Mouse (Mus musculus) brain, adult 10 weeks (tissue): Measurements from ENCODE around the gene Gcc2. TPM values are rescaled to one million over a fixed set of nuclear protein-coding genes. Genes with fewer than 3 reads are reported as not detected.

Experiments used
- polyA plus RNA-seq: library from polyadenylated mRNA; stranded (reverse); fragments of 350-450 nt; fragmentation: Illumina TruSeq; extraction: RNeasy Lipid Tissue Mini Kit (QIAGEN cat#74804); gene quantifications from one replicate; pipeline ENCODE4 v1.2.3, GENCODE M21; 2015; ENCODE audit warnings: low read depth, low replicate concordance

Gene Gcc2
- polyA plus RNA-seq = 42.3 TPM

DNA sequence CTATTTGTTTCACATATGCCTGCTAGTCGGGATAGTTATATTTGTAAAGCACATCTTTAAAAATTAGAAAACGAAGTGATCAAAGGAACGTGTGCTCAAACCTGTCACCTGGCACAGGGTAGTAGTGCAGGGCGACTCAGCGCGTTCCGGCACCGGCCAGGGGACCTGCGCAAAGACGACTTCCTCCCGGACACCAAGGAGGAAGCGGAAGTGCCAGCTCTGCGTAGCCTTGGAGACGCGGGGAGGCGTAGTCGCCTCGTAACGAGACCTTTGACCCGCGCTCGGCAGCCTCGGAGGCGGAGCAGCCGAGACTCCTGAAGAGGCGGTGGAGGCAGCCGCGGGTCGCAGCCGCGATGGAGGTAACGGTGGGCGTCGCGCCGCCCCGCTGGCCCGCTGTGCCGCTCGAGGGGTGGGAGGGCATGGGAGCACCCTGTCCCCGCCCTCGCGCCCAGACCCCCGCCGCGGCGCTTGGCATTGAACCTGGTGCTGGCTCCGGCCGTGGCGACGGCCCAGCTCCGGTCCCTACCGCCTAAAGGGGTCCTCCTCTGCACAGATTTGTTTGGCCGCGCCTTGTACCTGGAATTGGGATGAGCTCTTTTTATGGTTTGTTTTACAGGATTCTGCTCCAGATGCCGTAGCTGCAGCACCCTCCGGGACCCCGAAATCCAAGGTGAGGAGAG lies at the start of gene Gcc2:
TSS of gene Gcc2 (plus strand) at position 285 of the 680 bp plus-strand sequence.

GRCm38 (mm10) chr10:58224827-58225785 lies 30.2 kb upstream of the Gcc2 start, which contains the start of gene AW822073:
AW822073 (minus strand) TSS chr10:58224930.

DNA sequence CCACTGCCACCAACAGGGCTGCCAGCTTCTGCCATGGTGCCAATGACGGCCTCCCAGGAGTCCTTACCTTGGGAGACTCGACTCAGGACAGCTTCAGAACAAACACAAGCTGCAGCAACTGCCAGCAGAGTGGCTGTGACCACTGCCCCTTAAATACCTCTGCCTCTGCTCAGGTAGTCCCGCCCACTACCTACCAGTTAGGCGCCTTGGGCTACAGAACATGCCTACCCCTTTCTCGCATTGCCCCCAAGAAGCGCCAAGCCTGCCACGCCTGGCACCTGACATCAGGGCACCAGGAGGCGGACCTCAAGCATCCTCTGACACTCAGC lies 22.7 kb upstream of the Gcc2 start, which contains the start of gene Duxf3:
TSS of gene Duxf3 (minus strand) at position 35 of the 329 bp plus-strand sequence.

GRCm38 (mm10) chr10:58236613-58237012 lies 18.7 kb upstream of the Gcc2 start, which contains the start of gene Gm4981:
Gm4981 (minus strand) TSS chr10:58236701.

DNA sequence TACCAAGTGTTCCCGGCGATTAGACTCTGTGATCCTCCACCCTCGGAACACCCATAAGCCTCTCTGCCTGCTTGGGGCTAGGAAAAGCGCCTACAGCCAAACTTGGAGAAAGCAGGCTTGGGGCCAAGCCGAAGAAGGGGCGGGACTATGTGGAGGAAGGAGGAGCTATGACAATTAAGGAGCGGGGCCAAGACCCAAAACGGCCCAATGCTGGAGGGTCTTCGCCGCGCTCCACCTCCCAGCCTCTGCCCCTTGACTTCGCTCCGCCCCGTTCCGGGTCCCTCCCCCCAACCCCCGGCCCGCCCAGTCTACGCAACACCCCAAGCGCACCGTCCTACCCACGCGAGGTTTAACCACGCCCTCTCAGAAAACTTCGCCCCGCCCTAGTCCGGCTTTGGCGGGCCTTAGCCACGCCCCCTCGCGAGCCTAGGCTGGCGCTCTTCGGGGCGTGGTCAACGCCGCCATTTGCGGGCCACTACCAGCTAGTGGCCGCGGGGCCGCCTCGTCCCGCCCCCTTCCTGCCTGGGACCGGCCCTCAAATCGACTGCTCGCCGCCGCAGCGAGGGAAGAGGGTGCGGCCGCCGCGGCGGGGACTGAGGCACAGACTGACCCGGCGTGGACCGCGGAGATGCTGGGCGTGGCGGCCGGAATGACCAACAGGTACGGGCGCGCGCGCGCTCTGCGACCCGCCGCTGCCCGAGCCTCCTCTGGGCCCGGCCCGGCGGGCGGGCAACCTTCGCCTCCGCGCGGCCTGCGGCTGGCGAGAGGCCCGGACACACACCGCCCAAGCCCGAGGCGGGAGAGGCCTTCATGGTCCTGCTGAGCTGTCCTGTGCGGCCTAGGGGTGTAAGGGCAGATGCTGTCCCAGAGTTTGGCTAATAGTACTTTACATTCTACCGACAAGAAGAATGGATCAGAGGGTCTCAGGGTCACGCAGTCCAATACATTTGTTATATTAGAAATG lies 68.0 kb downstream of the Gcc2 start, which contains the start of gene Lims1:
TSS of gene Lims1 (plus strand) at position 439 of the 964 bp plus-strand sequence.

Other genes with a start within 250 kb of the Gcc2 start
- gene AW822073, start 30.6 kb upstream of the Gcc2 start, polyA plus RNA-seq = not detected
- gene Duxf3, start 22.8 kb upstream of the Gcc2 start, polyA plus RNA-seq = not detected
- gene Gm4981, start 18.8 kb upstream of the Gcc2 start, polyA plus RNA-seq = not detected
- gene Lims1, start 68.0 kb downstream of the Gcc2 start, polyA plus RNA-seq = 23.2 TPM
- 38.4 TPM for gene Ranbp2, start 191.4 kb downstream of the Gcc2 start, polyA plus RNA-seq
- gene Ccdc138, start 242.5 kb downstream of the Gcc2 start, polyA plus RNA-seq = 3.6 TPM